In genomic region chr15:79074446-79074845, GRCm38 (mm10) we compare ENCODE assay signal across 8 mouse cellular contexts. TPM values are rescaled to one million over a fixed set of nuclear protein-coding genes. Genes with fewer than 3 reads are reported as not detected.
A peak's percentile ranks its signal among the peaks of the same experiment; 100 is the strongest.
DNase-seq lines count a peak whose midpoint lies in the region; ATAC-seq and TF ChIP-seq lines count a peak whose summit lies in the region.

No protein-coding gene starts in this region.

- WGBS in kidney, embryonic 16.5 days: 34% methylated on average over 10 of the region's 10 CpGs
- WGBS in embryonic facial prominence, embryonic 12.5 days: 38% methylated on average over 10 of the region's 10 CpGs
- 32% methylated on average over 10 of the region's 10 CpGs for whole genome bisulfite sequencing in intestine, embryonic 14.5 days
- 33% methylated on average over 10 of the region's 10 CpGs for WGBS in midbrain, postnatal 0 days

- H3K4me2 ChIP-seq in kidney, embryonic 16.5 days (replicated peaks; ENCODE audit: low read depth, low read length): peak overlapping the region; percentile 90
- peak overlapping the region; percentile 72 for H3K4me2 ChIP-seq in embryonic facial prominence, embryonic 12.5 days (replicated peaks)
- peak overlapping the region; percentile 67 for H3K4me2 ChIP-seq in intestine, embryonic 14.5 days (ENCODE audit: low read length)
- peak overlapping the region; percentile 86 for H3K4me2 ChIP-seq in midbrain, postnatal 0 days (ENCODE audit: low read depth, low read length, poor library complexity, severe bottlenecking)

- no peak for ATAC-seq in kidney, embryonic 16.5 days (ENCODE audit: low FRiP score, low TSS enrichment)
- no peak for ATAC-seq in embryonic facial prominence, embryonic 12.5 days (ENCODE audit: insufficient number of reproducible peaks, insufficient read depth, low FRiP score, low TSS enrichment)
- no peak for ATAC-seq in intestine, embryonic 14.5 days (replicated peaks; ENCODE audit: low FRiP score, low TSS enrichment, low read depth)
- no peak for ATAC-seq in midbrain, postnatal 0 days (ENCODE audit: low FRiP score)

- peak overlapping the region; percentile 87 for H3K9ac ChIP-seq in kidney, embryonic 16.5 days (replicated peaks; ENCODE audit: low read length)
- peak overlapping the region; percentile 75; the same call in 1 of the 2 replicates for H3K9ac ChIP-seq in embryonic facial prominence, embryonic 12.5 days
- peak overlapping the region; percentile 48 for H3K9ac ChIP-seq in intestine, embryonic 14.5 days (ENCODE audit: low read length)
- no peak overlapping the region for H3K9ac ChIP-seq in midbrain, postnatal 0 days (replicated peaks; ENCODE audit: low read length, poor library complexity, severe bottlenecking)

- TF ChIP-seq CTCF in midbrain, postnatal 0 days (IDR thresholded peaks at IDR 0.05): no peak

- no peaks in the 10 kb centered on the region for H3K9me3 ChIP-seq in kidney, embryonic 16.5 days (ENCODE audit: low read length)
- H3K9me3 ChIP-seq in embryonic facial prominence, embryonic 12.5 days: no peaks in the 10 kb centered on the region
- H3K9me3 ChIP-seq in intestine, embryonic 14.5 days (ENCODE audit: control insufficient read depth, low read length): no peaks in the 10 kb centered on the region
- no peaks in the 10 kb centered on the region for H3K9me3 ChIP-seq in midbrain, postnatal 0 days (ENCODE audit: low read length)

- H3K4me1 ChIP-seq in kidney, embryonic 16.5 days (ENCODE audit: insufficient read depth, low read length): peaks cover 15% of the 10 kb centered on the region
- H3K4me1 ChIP-seq in embryonic facial prominence, embryonic 12.5 days: peaks cover 7% of the 10 kb centered on the region
- peaks cover 14% of the 10 kb centered on the region for H3K4me1 ChIP-seq in intestine, embryonic 14.5 days (replicated peaks; ENCODE audit: control insufficient read depth, insufficient read depth, low read length)
- H3K4me1 ChIP-seq in midbrain, postnatal 0 days (ENCODE audit: insufficient read depth, low read length): no peaks in the 10 kb centered on the region

- peak overlapping the region; percentile 92 for H3K27ac ChIP-seq in kidney, embryonic 16.5 days (ENCODE audit: low read length)
- peak overlapping the region; percentile 78 for H3K27ac ChIP-seq in embryonic facial prominence, embryonic 12.5 days
- peak overlapping the region; percentile 57; the same call in 1 of the 2 replicates for H3K27ac ChIP-seq in intestine, embryonic 14.5 days (ENCODE audit: low read depth)
- H3K27ac ChIP-seq in midbrain, postnatal 0 days (ENCODE audit: low read depth, low read length): peak overlapping the region; percentile 49; the same call in 1 of the 2 replicates

- no peaks in the 10 kb centered on the region for H3K27me3 ChIP-seq in kidney, embryonic 16.5 days (ENCODE audit: insufficient read depth, low read length)
- no peaks in the 10 kb centered on the region for H3K27me3 ChIP-seq in embryonic facial prominence, embryonic 12.5 days
- no peaks in the 10 kb centered on the region for H3K27me3 ChIP-seq in intestine, embryonic 14.5 days (replicated peaks; ENCODE audit: control insufficient read depth, insufficient read depth, low read length)
- H3K27me3 ChIP-seq in midbrain, postnatal 0 days (ENCODE audit: insufficient read depth, low read length): no peaks in the 10 kb centered on the region

- DNase-seq in kidney, postnatal 25 days: no peak
- DNase-seq in intestine, embryonic 14.5 days (ENCODE audit: low spot score): no peak
- no peak for DNase-seq in midbrain, postnatal 0 days (ENCODE audit: low spot score)
- DNase-seq in thymus, postnatal 4 days: no peak
- DNase-seq in gastrocnemius, adult 18-20 months (ENCODE audit: low spot score): no peak
- DNase-seq in right cerebral cortex, postnatal 36 days (ENCODE audit: low spot score in 2 of 2): no peak

- peak overlapping the region; percentile 97 for H3K4me3 ChIP-seq in kidney, embryonic 16.5 days (ENCODE audit: low read length)
- peak overlapping the region; percentile 82 for H3K4me3 ChIP-seq in embryonic facial prominence, embryonic 12.5 days
- H3K4me3 ChIP-seq in intestine, embryonic 14.5 days (ENCODE audit: low read depth, low read length): peak overlapping the region; percentile 60
- H3K4me3 ChIP-seq in midbrain, postnatal 0 days (ENCODE audit: low read depth, low read length): peak overlapping the region; percentile 68

- H3K36me3 ChIP-seq in kidney, embryonic 16.5 days (ENCODE audit: insufficient read depth, low read length): peaks cover 31% of the 10 kb centered on the region
- peaks cover 33% of the 10 kb centered on the region for H3K36me3 ChIP-seq in embryonic facial prominence, embryonic 12.5 days
- peaks cover 31% of the 10 kb centered on the region for H3K36me3 ChIP-seq in intestine, embryonic 14.5 days (ENCODE audit: control insufficient read depth, insufficient read depth, low read length)
- H3K36me3 ChIP-seq in midbrain, postnatal 0 days (ENCODE audit: insufficient read depth, low read length): peaks cover 18% of the 10 kb centered on the region

RNA-seq across cellular contexts. Expression of gene Eif3l, which starts 0.5 kb away (rescaled TPM):
- 254 and 260 TPM in 2 replicates for polyA plus RNA-seq in kidney, embryonic 16.5 days (2015; fragmentation: Nextera tagmentation; extraction: Ambion mirVana)
- 229 and 235 TPM in 2 replicates for polyA plus RNA-seq in embryonic facial prominence, embryonic 12.5 days (2016; fragmentation: Nextera tagmentation; extraction: Ambion mirVana)
- polyA plus RNA-seq in intestine, embryonic 14.5 days (2014; fragmentation: Nextera tagmentation; extraction: Ambion mirVana): 244 and 264 TPM in 2 replicates
- 197 and 205 TPM in 2 replicates for total RNA-seq in midbrain, postnatal 0 days (2014; rRNA removed)
- polyA plus RNA-seq in midbrain, postnatal 0 days (2015; fragmentation: Nextera tagmentation; extraction: Ambion mirVana): 160 and 168 TPM in 2 replicates
- 10 to 100 TPM; 52.6 to 54.1 TPM for total RNA-seq in gastrocnemius, adult 18-20 months (2021)

RNA-seq across cellular contexts. Expression of gene Ankrd54, which starts 11.8 kb away (rescaled TPM):
- 51.7 and 52.5 TPM in 2 replicates for polyA plus RNA-seq in kidney, embryonic 16.5 days (2015; fragmentation: Nextera tagmentation; extraction: Ambion mirVana)
- 55.9 and 65.5 TPM in 2 replicates for polyA plus RNA-seq in embryonic facial prominence, embryonic 12.5 days (2016; fragmentation: Nextera tagmentation; extraction: Ambion mirVana)
- polyA plus RNA-seq in intestine, embryonic 14.5 days (2014; fragmentation: Nextera tagmentation; extraction: Ambion mirVana): 49.4 and 50.0 TPM in 2 replicates
- total RNA-seq in midbrain, postnatal 0 days (2014; rRNA removed): 53.5 and 57.5 TPM in 2 replicates
- polyA plus RNA-seq in midbrain, postnatal 0 days (2015; fragmentation: Nextera tagmentation; extraction: Ambion mirVana): 44.5 and 45.5 TPM in 2 replicates
- 1 to 10 TPM; 4.1 to 4.5 TPM for total RNA-seq in gastrocnemius, adult 18-20 months (2021)

RNA-seq across cellular contexts. Expression of gene Galr3, which starts 32.8 kb away (rescaled TPM):
- not detected in 2 replicates for polyA plus RNA-seq in kidney, embryonic 16.5 days (2015; fragmentation: Nextera tagmentation; extraction: Ambion mirVana)
- not detected in 2 replicates for polyA plus RNA-seq in embryonic facial prominence, embryonic 12.5 days (2016; fragmentation: Nextera tagmentation; extraction: Ambion mirVana)
- polyA plus RNA-seq in intestine, embryonic 14.5 days (2014; fragmentation: Nextera tagmentation; extraction: Ambion mirVana): 1.0 and 1.1 TPM in 2 replicates
- 3.3 and 3.9 TPM in 2 replicates for total RNA-seq in midbrain, postnatal 0 days (2014; rRNA removed)
- polyA plus RNA-seq in midbrain, postnatal 0 days (2015; fragmentation: Nextera tagmentation; extraction: Ambion mirVana): 0.25 and 0.32 TPM in 2 replicates
- not detected for total RNA-seq in gastrocnemius, adult 18-20 months (2021)

RNA-seq across cellular contexts. Expression of gene Micall1, which starts 34.3 kb away (rescaled TPM):
- 8.5 and 8.9 TPM in 2 replicates for polyA plus RNA-seq in kidney, embryonic 16.5 days (2015; fragmentation: Nextera tagmentation; extraction: Ambion mirVana)
- 12.0 and 12.6 TPM in 2 replicates for polyA plus RNA-seq in embryonic facial prominence, embryonic 12.5 days (2016; fragmentation: Nextera tagmentation; extraction: Ambion mirVana)
- 9.3 and 9.9 TPM in 2 replicates for polyA plus RNA-seq in intestine, embryonic 14.5 days (2014; fragmentation: Nextera tagmentation; extraction: Ambion mirVana)
- 33.4 and 35.5 TPM in 2 replicates for total RNA-seq in midbrain, postnatal 0 days (2014; rRNA removed)
- 8.9 and 10.3 TPM in 2 replicates for polyA plus RNA-seq in midbrain, postnatal 0 days (2015; fragmentation: Nextera tagmentation; extraction: Ambion mirVana)
- total RNA-seq in gastrocnemius, adult 18-20 months (2021): 10 to 100 TPM; 10.3 to 10.8 TPM

RNA-seq across cellular contexts. Expression of gene H1f0, which starts 46.2 kb away (rescaled TPM):
- polyA plus RNA-seq in kidney, embryonic 16.5 days (2015; fragmentation: Nextera tagmentation; extraction: Ambion mirVana): 521 and 528 TPM in 2 replicates
- 513 and 519 TPM in 2 replicates for polyA plus RNA-seq in embryonic facial prominence, embryonic 12.5 days (2016; fragmentation: Nextera tagmentation; extraction: Ambion mirVana)
- 160 and 192 TPM in 2 replicates for polyA plus RNA-seq in intestine, embryonic 14.5 days (2014; fragmentation: Nextera tagmentation; extraction: Ambion mirVana)
- total RNA-seq in midbrain, postnatal 0 days (2014; rRNA removed): 132 and 136 TPM in 2 replicates
- polyA plus RNA-seq in midbrain, postnatal 0 days (2015; fragmentation: Nextera tagmentation; extraction: Ambion mirVana): 135 and 144 TPM in 2 replicates
- 10 to 100 TPM; 74.4 to 86.9 TPM for total RNA-seq in gastrocnemius, adult 18-20 months (2021)
